Mouse (Mus musculus): ENCODE results near the gene Gm10944. TPM values are rescaled to one million over a fixed set of nuclear protein-coding genes. Genes with fewer than 3 reads are reported as not detected.

The Gm10944 gene
- not detected in 2 replicates for polyA plus RNA-seq (2012; rRNA removed)

DNA sequence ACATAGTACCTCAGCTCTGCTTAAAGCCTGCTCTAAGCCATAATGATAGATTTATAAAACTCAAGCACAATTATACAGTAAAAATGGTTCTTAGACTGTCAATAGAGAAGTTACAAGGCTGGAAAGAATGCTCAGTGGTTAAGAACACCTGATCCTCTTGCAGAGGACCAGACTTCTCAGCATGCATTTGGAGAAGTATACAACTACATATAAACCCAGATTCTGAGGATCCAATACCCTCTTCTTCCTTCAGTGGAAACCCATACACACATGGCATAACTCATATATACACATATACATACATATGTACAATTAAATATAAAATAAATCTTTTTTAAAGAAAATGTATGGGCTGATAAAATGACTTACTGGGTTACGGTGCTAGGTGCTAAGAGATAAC, at the start of gene Gm10944:
Gene Gm10944 (plus strand): TSS at position 301 of the 400 bp plus-strand sequence.
- TF ChIP-seq POLR2A (IDR thresholded peaks at IDR 0.05; ENCODE audit: borderline replicate concordance, extremely low read depth, insufficient read depth, insufficient read length, poor library complexity, severe bottlenecking) (no peak), CTCF (IDR thresholded peaks at IDR 0.05; ENCODE audit: borderline replicate concordance, extremely low read depth, insufficient read depth, insufficient read length) (no peak)
- DNase-seq (ENCODE audit: low read depth): no peak

DNA sequence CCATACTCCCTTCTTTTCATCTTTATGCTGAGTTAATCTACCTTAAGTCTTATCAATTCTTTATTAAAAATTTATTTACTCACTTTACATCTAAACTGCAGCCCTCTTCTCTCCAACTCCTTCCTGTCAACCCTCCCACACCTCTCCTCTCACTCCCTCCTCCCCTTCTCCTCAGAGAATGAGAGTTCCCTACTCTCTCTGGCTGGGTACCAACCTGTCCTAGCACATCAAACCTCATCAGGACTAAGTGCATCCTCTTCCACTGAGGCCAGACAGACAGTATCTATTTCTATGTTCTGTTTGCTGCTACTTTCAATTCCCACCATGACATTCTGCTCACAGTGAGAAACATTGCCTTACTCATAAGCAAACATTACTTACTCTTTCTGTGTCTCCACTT, 25.2 kb upstream of the Gm10944 start:
- no peak for DNase-seq (ENCODE audit: low read depth)

DNA sequence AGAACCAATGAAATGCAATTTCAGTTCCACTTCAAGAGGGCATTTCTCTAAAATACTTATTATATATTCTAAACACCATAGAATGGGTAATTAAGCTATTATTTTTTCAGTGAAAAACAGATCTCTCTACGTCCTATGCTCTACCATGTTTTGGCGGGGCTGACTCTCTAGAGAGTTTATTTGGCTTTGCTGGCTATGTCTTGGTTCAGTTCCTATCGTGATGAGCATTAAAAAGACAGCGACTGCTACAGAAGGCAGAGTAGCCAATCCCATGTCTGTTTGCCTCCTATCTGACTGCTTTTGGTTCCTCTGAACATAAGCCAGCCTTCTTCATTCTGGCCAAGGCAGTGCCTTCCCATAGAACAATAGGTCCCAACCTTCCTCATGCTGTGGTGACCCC, 24.5 kb upstream of the Gm10944 start:
- no peak for TF ChIP-seq CTCF (IDR thresholded peaks at IDR 0.05; ENCODE audit: borderline replicate concordance, extremely low read depth, insufficient read depth, insufficient read length)
- TF ChIP-seq POLR2A (IDR thresholded peaks at IDR 0.05; ENCODE audit: borderline replicate concordance, extremely low read depth, insufficient read depth, insufficient read length, poor library complexity, severe bottlenecking): no peak
- DNase-seq (ENCODE audit: low read depth): no peak

More for the DNA sequence above, 25.2 kb upstream of the Gm10944 start:
- TF ChIP-seq POLR2A (IDR thresholded peaks at IDR 0.05; ENCODE audit: borderline replicate concordance, extremely low read depth, insufficient read depth, insufficient read length, poor library complexity, severe bottlenecking): no peak
- TF ChIP-seq CTCF (IDR thresholded peaks at IDR 0.05; ENCODE audit: borderline replicate concordance, extremely low read depth, insufficient read depth, insufficient read length): no peak

DNA sequence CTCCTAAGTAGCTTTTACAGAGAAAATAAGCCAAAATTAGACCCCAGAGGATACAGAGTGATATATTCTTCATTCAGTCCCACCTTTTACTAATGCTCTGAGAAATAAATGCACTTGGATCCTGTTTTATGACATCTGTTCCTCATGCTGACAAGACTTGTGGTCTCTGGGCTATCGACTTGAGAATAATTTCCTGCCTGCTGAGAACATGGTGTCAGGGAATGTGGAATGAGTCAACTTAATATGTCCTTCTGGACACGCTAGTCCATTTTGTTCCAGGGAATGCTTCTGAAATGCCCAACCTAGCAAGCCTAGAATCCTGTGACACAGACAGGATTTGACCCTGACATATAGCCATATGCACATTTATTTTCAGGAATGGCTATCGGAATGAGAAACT, 22.0 kb upstream of the Gm10944 start:
- DNase-seq (ENCODE audit: low read depth): no peak
- TF ChIP-seq POLR2A (IDR thresholded peaks at IDR 0.05; ENCODE audit: borderline replicate concordance, extremely low read depth, insufficient read depth, insufficient read length, poor library complexity, severe bottlenecking) (no peak), CTCF (IDR thresholded peaks at IDR 0.05; ENCODE audit: borderline replicate concordance, extremely low read depth, insufficient read depth, insufficient read length) (no peak)

DNA sequence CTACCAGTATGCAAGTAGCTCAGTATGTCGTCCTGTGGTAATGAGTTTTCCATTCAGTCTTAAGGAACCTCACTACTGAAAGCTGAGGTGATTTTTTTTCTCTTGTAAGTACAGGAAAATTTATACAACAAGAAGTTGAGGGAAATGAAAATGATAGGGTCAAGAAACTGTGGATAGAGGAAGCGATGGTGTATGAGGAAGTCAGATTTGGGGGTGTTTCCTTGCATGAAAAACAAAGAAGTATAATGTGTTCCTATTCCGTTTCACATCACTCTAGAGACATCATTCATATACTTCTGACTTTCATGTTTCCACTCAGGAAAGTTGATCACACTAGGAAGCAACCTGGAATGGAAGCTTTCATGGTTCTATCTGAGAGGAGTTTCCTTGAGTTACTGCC, 21.2 kb upstream of the Gm10944 start:
- no peak for DNase-seq (ENCODE audit: low read depth)
- no peak for TF ChIP-seq POLR2A (IDR thresholded peaks at IDR 0.05; ENCODE audit: borderline replicate concordance, extremely low read depth, insufficient read depth, insufficient read length, poor library complexity, severe bottlenecking)
- no peak for TF ChIP-seq CTCF (IDR thresholded peaks at IDR 0.05; ENCODE audit: borderline replicate concordance, extremely low read depth, insufficient read depth, insufficient read length)

DNA sequence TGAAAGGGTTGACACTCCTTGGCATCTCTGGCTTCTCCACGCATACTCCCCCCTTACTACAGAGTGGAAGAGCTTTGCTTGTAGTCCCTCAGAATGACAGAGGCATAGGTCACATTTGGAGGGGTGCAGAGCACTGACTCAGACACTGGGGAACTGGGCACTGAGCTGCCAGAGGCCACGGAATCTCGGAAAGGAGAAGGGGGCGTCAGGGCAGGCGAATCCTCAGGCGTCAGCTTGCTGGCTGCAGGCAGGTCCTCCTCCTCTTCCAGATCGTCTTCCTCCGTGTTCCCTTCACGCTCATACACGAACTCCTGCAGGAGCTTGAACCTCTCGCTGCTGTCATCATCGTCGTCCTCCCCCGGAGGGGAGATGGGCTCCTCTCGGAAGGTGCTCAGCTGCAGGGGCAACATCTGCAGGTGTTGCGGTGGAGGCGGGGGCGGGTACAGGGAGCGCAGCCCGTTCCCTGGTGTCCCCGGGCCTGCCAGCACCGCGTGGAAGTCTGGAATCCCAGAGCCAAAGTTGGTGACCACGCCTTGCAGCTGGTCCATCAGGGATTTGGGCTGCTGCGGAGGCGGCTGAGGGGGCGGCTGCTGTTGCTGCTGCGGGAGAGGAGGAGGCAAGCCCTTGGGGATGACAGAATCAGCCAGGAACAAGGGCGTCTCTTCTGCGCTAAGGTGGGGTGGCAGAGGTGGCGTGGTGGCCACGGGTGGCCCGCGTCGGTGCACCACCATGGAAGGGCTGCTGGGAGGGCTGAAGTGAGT, 7.9 kb downstream of the Gm10944 start:
- DNase-seq (ENCODE audit: low read depth): peak; percentile 56
- TF ChIP-seq CTCF (IDR thresholded peaks at IDR 0.05; ENCODE audit: borderline replicate concordance, extremely low read depth, insufficient read depth, insufficient read length): no peak
- no peak for TF ChIP-seq POLR2A (IDR thresholded peaks at IDR 0.05; ENCODE audit: borderline replicate concordance, extremely low read depth, insufficient read depth, insufficient read length, poor library complexity, severe bottlenecking)

GRCm38 (mm10) chr10:10689668-10690223, 8.6 kb downstream of the Gm10944 start:
- TF ChIP-seq CTCF (IDR thresholded peaks at IDR 0.05; ENCODE audit: borderline replicate concordance, extremely low read depth, insufficient read depth, insufficient read length) (no peak), POLR2A (IDR thresholded peaks at IDR 0.05; ENCODE audit: borderline replicate concordance, extremely low read depth, insufficient read depth, insufficient read length, poor library complexity, severe bottlenecking) (no peak)
- peak; percentile 25 for DNase-seq (ENCODE audit: low read depth)

- no peak for DNase-seq (ENCODE audit: low read depth)
Measured at GRCm38 (mm10) chr10:10697497-10697896, 16.3 kb downstream of the Gm10944 start.

DNA sequence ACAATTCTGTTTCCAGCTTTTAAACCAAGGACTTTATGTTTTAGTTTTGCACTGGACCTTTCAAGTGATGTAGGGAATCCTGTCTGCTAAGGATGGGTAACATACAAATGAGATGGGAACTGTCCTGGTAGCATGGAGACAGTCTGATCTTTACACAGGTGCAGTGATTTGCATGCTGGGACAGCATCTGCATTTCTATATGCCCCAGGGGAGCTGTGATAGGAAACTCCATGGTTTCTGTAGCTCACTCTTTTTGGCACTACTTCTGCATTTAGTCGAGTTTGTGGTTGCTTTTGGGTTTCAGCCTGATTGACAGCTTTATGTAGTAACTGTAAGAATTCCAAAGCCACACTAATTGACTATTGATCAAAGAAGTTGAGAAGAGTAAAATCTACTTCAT, 19.8 kb downstream of the Gm10944 start:
- TF ChIP-seq POLR2A (IDR thresholded peaks at IDR 0.05; ENCODE audit: borderline replicate concordance, extremely low read depth, insufficient read depth, insufficient read length, poor library complexity, severe bottlenecking) (no peak), CTCF (IDR thresholded peaks at IDR 0.05; ENCODE audit: borderline replicate concordance, extremely low read depth, insufficient read depth, insufficient read length) (no peak)
- no peak for DNase-seq (ENCODE audit: low read depth)

More at GRCm38 (mm10) chr10:10697497-10697896, 16.3 kb downstream of the Gm10944 start:
- TF ChIP-seq CTCF (IDR thresholded peaks at IDR 0.05; ENCODE audit: borderline replicate concordance, extremely low read depth, insufficient read depth, insufficient read length) (no peak), POLR2A (IDR thresholded peaks at IDR 0.05; ENCODE audit: borderline replicate concordance, extremely low read depth, insufficient read depth, insufficient read length, poor library complexity, severe bottlenecking) (no peak)

- no peak for TF ChIP-seq CTCF (IDR thresholded peaks at IDR 0.05; ENCODE audit: borderline replicate concordance, extremely low read depth, insufficient read depth, insufficient read length)
- no peak for TF ChIP-seq POLR2A (IDR thresholded peaks at IDR 0.05; ENCODE audit: borderline replicate concordance, extremely low read depth, insufficient read depth, insufficient read length, poor library complexity, severe bottlenecking)
- DNase-seq (ENCODE audit: low read depth): peak; percentile 39
Measured at GRCm38 (mm10) chr10:10701326-10701725, 20.2 kb downstream of the Gm10944 start.

DNA sequence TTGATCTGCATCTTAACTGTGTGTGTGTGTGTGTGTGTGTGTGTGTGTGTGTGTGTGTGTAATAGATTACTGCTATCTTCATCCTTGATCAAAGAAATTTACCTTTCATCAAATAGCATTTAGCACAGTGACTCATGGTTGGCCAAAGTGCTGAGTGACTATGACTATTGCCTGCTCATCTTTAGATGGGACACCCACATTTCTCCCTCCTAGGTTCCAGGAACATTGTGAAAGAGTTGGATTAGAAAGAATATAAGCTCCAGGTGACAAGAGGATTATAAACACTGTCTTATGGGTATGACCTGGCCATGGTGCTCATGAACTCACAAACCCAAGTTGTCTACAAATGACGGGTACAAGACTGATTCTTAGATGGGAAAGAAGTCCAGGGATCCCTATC, 26.9 kb downstream of the Gm10944 start:
- no peak for DNase-seq (ENCODE audit: low read depth)
- TF ChIP-seq POLR2A (IDR thresholded peaks at IDR 0.05; ENCODE audit: borderline replicate concordance, extremely low read depth, insufficient read depth, insufficient read length, poor library complexity, severe bottlenecking): no peak
- no peak for TF ChIP-seq CTCF (IDR thresholded peaks at IDR 0.05; ENCODE audit: borderline replicate concordance, extremely low read depth, insufficient read depth, insufficient read length)

- no peak for DNase-seq (ENCODE audit: low read depth)
- TF ChIP-seq POLR2A (IDR thresholded peaks at IDR 0.05; ENCODE audit: borderline replicate concordance, extremely low read depth, insufficient read depth, insufficient read length, poor library complexity, severe bottlenecking) (no peak), CTCF (IDR thresholded peaks at IDR 0.05; ENCODE audit: borderline replicate concordance, extremely low read depth, insufficient read depth, insufficient read length) (no peak)
Measured at GRCm38 (mm10) chr10:10710359-10710758, 29.2 kb downstream of the Gm10944 start.

Data from brain, embryonic 14.5 days (tissue).